Mouse (Mus musculus): ENCODE measurements around the gene Ccn2. TPM values are rescaled to one million over a fixed set of nuclear protein-coding genes. Genes with fewer than 3 reads are reported as not detected.
A peak's percentile ranks its signal among the peaks of the same experiment; 100 is the strongest.

Ccn2 gene
- total RNA-seq (2014; rRNA removed), result 7.2 and 7.7 TPM in 2 replicates
- 4.7 and 5.3 TPM in 2 replicates for polyA plus RNA-seq (2015; fragmentation: Nextera tagmentation; extraction: Ambion mirVana)

DNA sequence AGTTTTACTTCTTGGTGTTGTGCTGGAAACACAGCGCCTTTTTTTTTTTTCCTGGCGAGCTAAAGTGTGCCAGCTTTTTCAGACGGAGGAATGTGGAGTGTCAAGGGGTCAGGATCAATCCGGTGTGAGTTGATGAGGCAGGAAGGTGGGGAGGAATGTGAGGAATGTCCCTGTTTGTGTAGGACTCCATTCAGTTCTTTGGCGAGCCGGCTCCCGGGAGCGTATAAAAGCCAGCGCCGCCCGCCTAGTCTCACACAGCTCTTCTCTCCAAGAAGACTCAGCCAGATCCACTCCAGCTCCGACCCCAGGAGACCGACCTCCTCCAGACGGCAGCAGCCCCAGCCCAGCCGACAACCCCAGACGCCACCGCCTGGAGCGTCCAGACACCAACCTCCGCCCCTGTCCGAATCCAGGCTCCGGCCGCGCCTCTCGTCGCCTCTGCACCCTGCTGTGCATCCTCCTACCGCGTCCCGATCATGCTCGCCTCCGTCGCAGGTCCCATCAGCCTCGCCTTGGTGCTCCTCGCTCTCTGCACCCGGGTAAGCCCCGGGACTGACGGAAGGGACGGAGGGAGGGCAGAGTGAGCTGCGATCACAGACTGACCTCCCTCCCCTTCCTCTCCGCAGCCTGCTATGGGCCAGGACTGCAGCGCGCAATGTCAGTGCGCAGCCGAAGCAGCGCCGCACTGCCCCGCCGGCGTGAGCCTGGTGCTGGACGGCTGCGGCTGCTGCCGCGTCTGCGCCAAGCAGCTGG lies at the start of gene Ccn2:
Ccn2 (plus strand) TSS at position 193 of the 753 bp plus-strand sequence.
- peak within 1 kb of the TSS; percentile 64 for H3K4me3 ChIP-seq (ENCODE audit: low read length)
- H3K9me3 ChIP-seq (ENCODE audit: low read length), result no peaks in the 10 kb centered on the region
- ATAC-seq (peak; percentile 90), DNase-seq (ENCODE audit: low spot score) (peak; percentile 66)
- no peaks in the 10 kb centered on the region for H3K27me3 ChIP-seq (ENCODE audit: insufficient read depth, low read length)
- WGBS, result 0% methylated on average over 50 of the region's 53 CpGs
- TF ChIP-seq CTCF (IDR thresholded peaks at IDR 0.05; ENCODE audit: low read depth), result no peak
- no peaks in the 10 kb centered on the region; the same call in 1 of the 2 replicates for H3K4me1 ChIP-seq (ENCODE audit: insufficient read depth, low read length)
- peak within 1 kb of the TSS; percentile 70 for H3K9ac ChIP-seq (replicated peaks; ENCODE audit: low read length)
- no peaks in the 10 kb centered on the region for H3K36me3 ChIP-seq (ENCODE audit: insufficient read depth, low read length)
- peak within 1 kb of the TSS; percentile 71 for H3K4me2 ChIP-seq (ENCODE audit: low read depth, low read length)
- H3K27ac ChIP-seq, result peak within 1 kb of the TSS; percentile 68

DNA sequence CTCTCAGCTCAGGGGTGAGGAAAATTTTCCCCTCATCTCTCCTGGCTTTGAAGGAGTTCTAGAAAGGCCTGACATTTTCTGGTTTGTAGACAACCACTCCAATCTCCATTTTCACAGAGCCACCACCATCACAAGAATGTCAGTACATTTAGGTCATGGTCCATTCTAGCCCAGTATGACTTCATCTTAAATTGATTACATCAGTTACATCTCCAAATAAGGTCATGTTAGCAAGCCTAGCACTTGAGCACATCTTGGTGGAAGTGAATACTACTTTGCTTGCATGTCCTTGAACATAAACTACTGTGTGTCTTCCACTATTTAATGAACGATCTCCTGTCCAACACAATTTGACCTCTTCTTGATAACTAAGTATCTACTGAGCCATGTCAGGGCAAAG lies 42.4 kb upstream of the Ccn2 start:
- Histone ChIP-seq H3K9ac (replicated peaks; ENCODE audit: low read length) (no peak overlapping the region), H3K4me3 (ENCODE audit: low read length) (no peak overlapping the region), H3K27ac (no peak overlapping the region), H3K9me3 (ENCODE audit: low read length) (no peaks in the 10 kb centered on the region), H3K4me2 (ENCODE audit: low read depth, low read length) (no peak overlapping the region), H3K4me1 (ENCODE audit: insufficient read depth, low read length) (no peaks in the 10 kb centered on the region), H3K36me3 (ENCODE audit: insufficient read depth, low read length) (no peaks in the 10 kb centered on the region), H3K27me3 (ENCODE audit: insufficient read depth, low read length) (no peaks in the 10 kb centered on the region)
- ATAC-seq (no peak), DNase-seq (ENCODE audit: low spot score) (no peak)
- 95% methylated on average over 1 of the region's 1 CpGs for WGBS
- TF ChIP-seq CTCF (IDR thresholded peaks at IDR 0.05; ENCODE audit: low read depth), result no peak

GRCm38 (mm10) chr10:24554091-24554490 lies 41.2 kb upstream of the Ccn2 start:
- 71% methylated on average over 2 of the region's 2 CpGs for WGBS
- no peaks in the 10 kb centered on the region for H3K27me3 ChIP-seq (ENCODE audit: insufficient read depth, low read length)
- no peaks in the 10 kb centered on the region for H3K36me3 ChIP-seq (ENCODE audit: insufficient read depth, low read length)
- TF ChIP-seq CTCF (IDR thresholded peaks at IDR 0.05; ENCODE audit: low read depth), result no peak
- H3K9me3 ChIP-seq (ENCODE audit: low read length), result no peaks in the 10 kb centered on the region
- H3K4me3 ChIP-seq (ENCODE audit: low read length), result no peak overlapping the region
- ATAC-seq, result no peak
- no peak overlapping the region for H3K9ac ChIP-seq (replicated peaks; ENCODE audit: low read length)
- H3K27ac ChIP-seq, result no peak overlapping the region
- DNase-seq (ENCODE audit: low spot score), result no peak
- no peaks in the 10 kb centered on the region for H3K4me1 ChIP-seq (ENCODE audit: insufficient read depth, low read length)
- H3K4me2 ChIP-seq (ENCODE audit: low read depth, low read length), result no peak overlapping the region

GRCm38 (mm10) chr10:24558366-24558765 lies 36.9 kb upstream of the Ccn2 start:
- TF ChIP-seq CTCF (IDR thresholded peaks at IDR 0.05; ENCODE audit: low read depth), result no peak
- no peak for ATAC-seq
- no peak overlapping the region for H3K4me2 ChIP-seq (ENCODE audit: low read depth, low read length)
- 71% methylated on average over 2 of the region's 2 CpGs for WGBS
- H3K36me3 ChIP-seq (ENCODE audit: insufficient read depth, low read length), result no peaks in the 10 kb centered on the region
- no peak overlapping the region for H3K4me3 ChIP-seq (ENCODE audit: low read length)
- H3K9ac ChIP-seq (replicated peaks; ENCODE audit: low read length), result no peak overlapping the region
- H3K9me3 ChIP-seq (ENCODE audit: low read length), result no peaks in the 10 kb centered on the region
- H3K27ac ChIP-seq, result no peak overlapping the region
- no peaks in the 10 kb centered on the region for H3K4me1 ChIP-seq (ENCODE audit: insufficient read depth, low read length)
- no peaks in the 10 kb centered on the region for H3K27me3 ChIP-seq (ENCODE audit: insufficient read depth, low read length)
- DNase-seq (ENCODE audit: low spot score), result no peak

- H3K4me1 ChIP-seq (ENCODE audit: insufficient read depth, low read length), result 0 out of 2 replicates have a peak, but pooled peaks cover 3% of the 10 kb centered on the region
- DNase-seq (ENCODE audit: low spot score) (peak; percentile 7), ATAC-seq (no peak)
- WGBS, result 88% methylated on average over 2 of the region's 2 CpGs
- H3K9me3 ChIP-seq (ENCODE audit: low read length), result no peaks in the 10 kb centered on the region
- H3K9ac ChIP-seq (replicated peaks; ENCODE audit: low read length), result no peak overlapping the region
- no peaks in the 10 kb centered on the region for H3K27me3 ChIP-seq (ENCODE audit: insufficient read depth, low read length)
- no peak overlapping the region for H3K4me3 ChIP-seq (ENCODE audit: low read length)
- no peak for TF ChIP-seq CTCF (IDR thresholded peaks at IDR 0.05; ENCODE audit: low read depth)
- no peak overlapping the region for H3K4me2 ChIP-seq (ENCODE audit: low read depth, low read length)
- H3K36me3 ChIP-seq (ENCODE audit: insufficient read depth, low read length), result no peaks in the 10 kb centered on the region
- no peak overlapping the region for H3K27ac ChIP-seq
Measured at GRCm38 (mm10) chr10:24569691-24570420, 25.4 kb upstream of the Ccn2 start.

DNA sequence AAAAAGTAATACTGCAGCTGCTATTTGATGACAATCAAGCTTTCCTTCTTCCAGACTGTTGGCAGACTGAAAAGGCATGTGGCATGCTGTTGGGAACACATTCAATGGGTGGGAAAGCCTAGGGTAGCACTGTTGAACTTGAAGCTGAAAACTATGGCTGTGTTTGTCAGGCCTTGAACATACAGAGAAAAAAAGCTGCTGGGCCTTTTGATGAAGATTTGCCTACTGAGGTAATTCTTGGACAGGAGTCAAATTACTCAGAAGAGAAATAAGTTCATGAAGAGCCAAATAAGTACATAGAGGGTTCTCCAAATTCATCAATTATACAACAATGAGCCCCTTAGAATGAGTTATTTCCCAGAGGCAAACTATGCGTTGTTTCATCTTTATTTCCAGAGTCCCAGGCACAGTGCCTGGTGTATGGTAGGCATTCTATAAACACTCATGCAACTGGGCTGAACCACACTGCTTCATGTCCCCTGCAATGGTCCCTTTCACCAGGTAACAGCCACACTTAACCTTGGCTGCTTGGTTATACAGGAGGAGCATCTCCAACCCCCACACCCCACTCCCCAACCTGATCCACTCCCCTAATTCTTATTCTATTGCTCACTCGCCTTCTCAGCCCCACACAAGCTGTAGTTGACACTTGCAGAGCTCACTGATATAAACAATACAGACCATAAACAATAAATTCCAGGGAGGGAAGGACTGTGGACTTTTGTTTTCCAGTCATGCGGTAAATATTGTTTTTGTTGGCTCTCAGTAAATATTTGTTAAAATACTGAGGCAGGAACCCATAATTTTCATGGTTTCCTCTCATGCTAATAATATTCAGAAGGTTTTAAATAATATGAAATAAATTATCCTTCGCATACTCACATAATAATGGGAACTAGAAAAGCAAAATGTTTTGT lies 22.9 kb upstream of the Ccn2 start:
- DNase-seq (ENCODE audit: low spot score) (no peak), ATAC-seq (no peak)
- Histone ChIP-seq H3K4me2 (ENCODE audit: low read depth, low read length) (no peak overlapping the region), H3K9ac (replicated peaks; ENCODE audit: low read length) (no peak overlapping the region), H3K4me3 (ENCODE audit: low read length) (no peak overlapping the region), H3K27me3 (ENCODE audit: insufficient read depth, low read length) (no peaks in the 10 kb centered on the region), H3K27ac (no peak overlapping the region), H3K9me3 (ENCODE audit: low read length) (no peaks in the 10 kb centered on the region), H3K36me3 (ENCODE audit: insufficient read depth, low read length) (no peaks in the 10 kb centered on the region), H3K4me1 (ENCODE audit: insufficient read depth, low read length) (0 out of 2 replicates have a peak, but pooled peaks cover 3% of the 10 kb centered on the region)
- no peak for TF ChIP-seq CTCF (IDR thresholded peaks at IDR 0.05; ENCODE audit: low read depth)
- 63% methylated on average over 4 of the region's 4 CpGs for WGBS

Measured in hindbrain, postnatal 0 days (tissue).